ENCODE assay signal across 8 mouse cellular contexts in genomic region chr11:109649206-109649605, GRCm38 (mm10). TPM values are rescaled to one million over a fixed set of nuclear protein-coding genes. Genes with fewer than 3 reads are reported as not detected.
DNase-seq lines count a peak whose midpoint lies in the region; ATAC-seq and TF ChIP-seq lines count a peak whose summit lies in the region.

Prkar1a (plus strand) TSS chr11:109649405.

- peaks cover 35% of the 10 kb centered on the region for H3K79me2 ChIP-seq in C2C12 (ENCODE audit: control insufficient read depth, insufficient read depth)

- no peak for ATAC-seq in G1E (ENCODE audit: extremely low read depth, insufficient number of reproducible peaks, low FRiP score, poor library complexity, severe bottlenecking)
- no peak for ATAC-seq in embryonic facial prominence, embryonic 11.5 days (replicated peaks; ENCODE audit: insufficient number of reproducible peaks, low FRiP score, low TSS enrichment, low read depth)

- peaks cover 43% of the 10 kb centered on the region for H3K4me1 ChIP-seq in G1E (ENCODE audit: insufficient read depth, low read depth, low read length)
- H3K4me1 ChIP-seq in embryonic facial prominence, embryonic 11.5 days (ENCODE audit: control insufficient read depth, insufficient read depth, low read length), result no peaks in the 10 kb centered on the region
- H3K4me1 ChIP-seq in heart, embryonic 10.5 days, result peaks cover 35% of the 10 kb centered on the region
- H3K4me1 ChIP-seq in midbrain, embryonic 10.5 days, result peaks cover 42% of the 10 kb centered on the region

- H3K9me3 ChIP-seq in G1E (replicated peaks), result no peaks in the 10 kb centered on the region
- H3K9me3 ChIP-seq in embryonic facial prominence, embryonic 11.5 days (replicated peaks; ENCODE audit: control insufficient read depth, low read length), result no peaks in the 10 kb centered on the region
- H3K9me3 ChIP-seq in heart, embryonic 10.5 days, result no peaks in the 10 kb centered on the region
- H3K9me3 ChIP-seq in midbrain, embryonic 10.5 days (replicated peaks), result no peaks in the 10 kb centered on the region

- peaks cover 29% of the 10 kb centered on the region for H3K79me3 ChIP-seq in C2C12 (ENCODE audit: low read depth)

- H3K27ac ChIP-seq in embryonic facial prominence, embryonic 11.5 days (replicated peaks; ENCODE audit: low read depth, low read length), result peak within 1 kb of the TSS; percentile 90; the same call in 1 of the 2 replicates
- peak within 1 kb of the TSS; percentile 100 for H3K27ac ChIP-seq in heart, embryonic 10.5 days
- peak within 1 kb of the TSS; percentile 99 for H3K27ac ChIP-seq in midbrain, embryonic 10.5 days (replicated peaks)

- peak within 1 kb of the TSS; percentile 49 for H3ac ChIP-seq in C2C12 (ENCODE audit: control insufficient read depth, insufficient read length, low read depth)

- peak within 1 kb of the TSS; percentile 58 for H3K9ac ChIP-seq in embryonic facial prominence, embryonic 11.5 days (replicated peaks; ENCODE audit: low read length)

- H3K27me3 ChIP-seq in C2C12 (ENCODE audit: control insufficient read depth, insufficient read depth, insufficient read length) (no peaks in the 10 kb centered on the region), G1E (ENCODE audit: insufficient read depth, low read length) (peaks cover 30% of the 10 kb centered on the region)
- no peaks in the 10 kb centered on the region for H3K27me3 ChIP-seq in embryonic facial prominence, embryonic 11.5 days (ENCODE audit: control insufficient read depth, insufficient read depth, low read length)
- no peaks in the 10 kb centered on the region for H3K27me3 ChIP-seq in heart, embryonic 10.5 days (ENCODE audit: insufficient read depth, poor library complexity, severe bottlenecking)
- H3K27me3 ChIP-seq in midbrain, embryonic 10.5 days (ENCODE audit: low read depth, poor library complexity, severe bottlenecking), result 0 out of 2 replicates have a peak, but pooled peaks cover 9% of the 10 kb centered on the region

- H3K36me3 ChIP-seq in C2C12 (ENCODE audit: control insufficient read depth, insufficient read depth) (peaks cover 16% of the 10 kb centered on the region), G1E (replicated peaks) (peaks cover 13% of the 10 kb centered on the region)
- no peaks in the 10 kb centered on the region for H3K36me3 ChIP-seq in embryonic facial prominence, embryonic 11.5 days (replicated peaks; ENCODE audit: control insufficient read depth, insufficient read depth, low read depth, low read length)
- peaks cover 9% of the 10 kb centered on the region for H3K36me3 ChIP-seq in heart, embryonic 10.5 days
- peaks cover 12% of the 10 kb centered on the region for H3K36me3 ChIP-seq in midbrain, embryonic 10.5 days

- 34% methylated on average over 8 of the region's 8 CpGs for WGBS in embryonic facial prominence, embryonic 11.5 days
- WGBS in heart, embryonic 10.5 days, result 14% methylated on average over 8 of the region's 8 CpGs
- 38% methylated on average over 8 of the region's 8 CpGs for WGBS in midbrain, embryonic 10.5 days

- no peak for DNase-seq in G1E (ENCODE audit: low spot score)
- no peak for DNase-seq in embryonic facial prominence, embryonic 11.5 days (ENCODE audit: low spot score)
- no peak for DNase-seq in heart, embryonic 10.5 days (ENCODE audit: low spot score)
- DNase-seq in layer of hippocampus, adult 8-10 months (ENCODE audit: low spot score in 2 of 2), result no peak
- no peak for DNase-seq in midbrain, embryonic 10.5 days (ENCODE audit: low spot score)
- DNase-seq in retina, embryonic 14.5 days (ENCODE audit: low spot score), result no peak
- no peak for DNase-seq in c-Kit-positive CD71-positive TER-119-positive erythroid progenitor cells, embryonic 14.5 days (ENCODE audit: low spot score)

- peak within 1 kb of the TSS; percentile 83 for H3K4me2 ChIP-seq in embryonic facial prominence, embryonic 11.5 days (ENCODE audit: low read depth, low read length)

- no peak for TF ChIP-seq CTCF in C2C12 (IDR thresholded peaks at IDR 0.05; ENCODE audit: control insufficient read depth, insufficient read depth, insufficient read length)
- no peak for TF ChIP-seq CTCF in G1E (IDR thresholded peaks at IDR 0.05; ENCODE audit: low read depth, low read length)

- H3K4me3 ChIP-seq in C2C12 (ENCODE audit: insufficient read depth, poor library complexity, severe bottlenecking), result peak within 1 kb of the TSS; percentile 92
- H3K4me3 ChIP-seq in G1E (ENCODE audit: low read depth, low read length), result peak within 1 kb of the TSS; percentile 95
- H3K4me3 ChIP-seq in embryonic facial prominence, embryonic 11.5 days (ENCODE audit: low read depth, low read length), result peak within 1 kb of the TSS; percentile 91
- peak within 1 kb of the TSS; percentile 98 for H3K4me3 ChIP-seq in heart, embryonic 10.5 days
- peak within 1 kb of the TSS; percentile 97 for H3K4me3 ChIP-seq in midbrain, embryonic 10.5 days

TF ChIP-seq in C2C12, 6 proteins besides CTCF, POLR2A, EP300 and RAD21:
- TF ChIP-seq USF1 (IDR thresholded peaks at IDR 0.05; ENCODE audit: low read depth) (no peak), MYOD1 (IDR thresholded peaks at IDR 0.05; ENCODE audit: control insufficient read depth, insufficient read length, low read depth) (no peak), MYOG (IDR thresholded peaks at IDR 0.05; ENCODE audit: control insufficient read depth, extremely low read depth, insufficient read length) (no peak), FOSL1 (IDR thresholded peaks at IDR 0.05; ENCODE audit: insufficient read depth, low read length, poor library complexity, severe bottlenecking) (no peak), MAX (IDR thresholded peaks at IDR 0.05) (no peak), CEBPB (IDR thresholded peaks at IDR 0.05; ENCODE audit: low read depth) (no peak)

RNA-seq across cellular contexts. Expression of gene Prkar1a, which starts in this region (rescaled TPM):
- polyA plus RNA-seq in C2C12 (2012; fragmentation: generic; extraction: Trizol) (237 TPM), G1E (2012) (74.6 and 74.8 TPM in 2 replicates)
- total RNA-seq in G1E (2014; fragmentation: Nextera tagmentation) (116 and 134 TPM in 2 replicates), G1E (2017) (83.6 and 85.6 TPM in 2 replicates)
- polyA plus RNA-seq in embryonic facial prominence, embryonic 11.5 days (2014; fragmentation: Nextera tagmentation; extraction: Ambion mirVana), result 437 and 456 TPM in 2 replicates
- 365 and 443 TPM in 2 replicates for polyA plus RNA-seq in heart, embryonic 10.5 days (2016; fragmentation: Nextera tagmentation; extraction: Ambion mirVana)
- 100 to 1,000 TPM; 539 to 574 (median 549) TPM for total RNA-seq in layer of hippocampus, adult 8-10 months (2022)
- polyA plus RNA-seq in midbrain, embryonic 10.5 days (2016; fragmentation: Nextera tagmentation; extraction: Ambion mirVana), result 309 and 361 TPM in 2 replicates

Comparison
In these comparisons a context has a peak if more than half of its experiments do, and no peak if none do; other contexts are left out.
1. RNA of gene Prkar1a (total RNA-seq): 539 to 574 TPM in layer of hippocampus, adult 8-10 months; 83.6 to 134 TPM in G1E; every median in the first group is over 4 times any median in the second.
2. Peak in every context shown above with its lines, with median percentiles within 50 percentile points of each other: H3K4me3 ChIP-seq and H3K27ac ChIP-seq.